Mouse (Mus musculus) E14TG2a.4 (cell line): Measurements from ENCODE around the gene Fgfr3.

ENCODE experiments used
- H3K27me3 ChIP-seq: 2 replicates; pipeline ENCODE4 v1.6.1; 2014; ENCODE audit warnings: low read length, control low read depth; ENCODE audit not compliant: insufficient read depth
- H3K36me3 ChIP-seq: 2 replicates; pipeline ENCODE4 v1.6.1; 2014; ENCODE audit warnings: low read length, control low read depth; ENCODE audit not compliant: insufficient read depth
- H3K4me1 ChIP-seq: replicated peaks from 2 replicates; pipeline ENCODE4 v1.6.1; 2014; ENCODE audit warnings: low read depth, low read length, control low read depth
- H3K4me3 ChIP-seq: replicated peaks from 2 replicates; pipeline ENCODE4 v1.5.1; 2014; ENCODE audit warnings: mild to moderate bottlenecking, low read length
- H3K9me3 ChIP-seq: 2 replicates; pipeline ENCODE4 v1.6.1; 2014; ENCODE audit warnings: low read length, control low read depth
- CTCF ChIP-seq: conservative IDR thresholded peaks from 2 replicates; pipeline ENCODE4 v1.5.1; 2014; ENCODE audit warnings: low read length
- NANOG ChIP-seq: IDR thresholded peaks from 2 replicates; pipeline ENCODE4 v1.6.1; 2014; ENCODE audit warnings: borderline replicate concordance, low read length, mixed read lengths
- POU5F1 ChIP-seq: IDR thresholded peaks from 2 replicates; pipeline ENCODE4 v1.6.1; 2014; ENCODE audit warnings: low read length, borderline replicate concordance

Fgfr3 gene

GRCm38 (mm10) chr5:33731051-33731450, 9.6 kb downstream of the Fgfr3 start:
- peaks cover 29% of the 10 kb centered on the region for H3K4me1 ChIP-seq
- peaks cover 94% of the 10 kb centered on the region for H3K27me3 ChIP-seq
- TF ChIP-seq NANOG (no peak), CTCF (no peak), POU5F1 (no peak)
- H3K9me3 ChIP-seq = no peaks in the 10 kb centered on the region
- H3K36me3 ChIP-seq = 0 out of 2 replicates have a peak, but pooled peaks cover 4% of the 10 kb centered on the region
- peak overlapping the region; percentile 60 for H3K4me3 ChIP-seq

- Histone ChIP-seq H3K9me3 (no peaks in the 10 kb centered on the region), H3K27me3 (peaks cover 67% of the 10 kb centered on the region), H3K4me3 (no peak overlapping the region), H3K36me3 (0 out of 2 replicates have a peak, but pooled peaks cover 4% of the 10 kb centered on the region), H3K4me1 (peaks cover 29% of the 10 kb centered on the region)
- TF ChIP-seq CTCF = no peak
- TF ChIP-seq POU5F1 = no peak
- no peak for TF ChIP-seq NANOG
Measured at GRCm38 (mm10) chr5:33733837-33734236, 12.4 kb downstream of the Fgfr3 start.

GRCm38 (mm10) chr5:33735412-33736092, 14.1 kb downstream of the Fgfr3 start:
- Histone ChIP-seq H3K36me3 (peaks cover 16% of the 10 kb centered on the region), H3K4me3 (no peak overlapping the region), H3K27me3 (peaks cover 49% of the 10 kb centered on the region), H3K4me1 (peaks cover 27% of the 10 kb centered on the region), H3K9me3 (no peaks in the 10 kb centered on the region)
- TF ChIP-seq POU5F1 (no peak), CTCF (no peak), NANOG (no peak)

- Histone ChIP-seq H3K4me3 (no peak overlapping the region), H3K4me1 (peaks cover 20% of the 10 kb centered on the region), H3K36me3 (peaks cover 23% of the 10 kb centered on the region), H3K9me3 (no peaks in the 10 kb centered on the region), H3K27me3 (peaks cover 43% of the 10 kb centered on the region)
- TF ChIP-seq NANOG (no peak), CTCF (no peak), POU5F1 (no peak)
Measured at GRCm38 (mm10) chr5:33736230-33736629, 14.8 kb downstream of the Fgfr3 start.

GRCm38 (mm10) chr5:33737903-33738321, 16.4 kb downstream of the Fgfr3 start:
- TF ChIP-seq NANOG = no peak
- TF ChIP-seq POU5F1 = no peak
- peak; percentile 90 for TF ChIP-seq CTCF
- H3K4me3 ChIP-seq = no peak overlapping the region
- H3K27me3 ChIP-seq = peaks cover 26% of the 10 kb centered on the region
- peaks cover 40% of the 10 kb centered on the region for H3K36me3 ChIP-seq
- H3K9me3 ChIP-seq = no peaks in the 10 kb centered on the region
- 0 out of 2 replicates have a peak, but pooled peaks cover 3% of the 10 kb centered on the region for H3K4me1 ChIP-seq

- Histone ChIP-seq H3K4me3 (no peak overlapping the region), H3K36me3 (peaks cover 44% of the 10 kb centered on the region), H3K4me1 (no peaks in the 10 kb centered on the region), H3K9me3 (no peaks in the 10 kb centered on the region), H3K27me3 (peaks cover 21% of the 10 kb centered on the region)
- TF ChIP-seq CTCF = no peak
Measured at GRCm38 (mm10) chr5:33738341-33738740, 16.9 kb downstream of the Fgfr3 start.

GRCm38 (mm10) chr5:33740548-33740947, 19.1 kb downstream of the Fgfr3 start:
- H3K9me3 ChIP-seq = no peaks in the 10 kb centered on the region
- peaks cover 62% of the 10 kb centered on the region for H3K36me3 ChIP-seq
- TF ChIP-seq NANOG = no peak
- no peak for TF ChIP-seq POU5F1
- no peak for TF ChIP-seq CTCF
- H3K27me3 ChIP-seq = peaks cover 1% of the 10 kb centered on the region; the same call in 1 of the 2 replicates
- H3K4me3 ChIP-seq = no peak overlapping the region
- H3K4me1 ChIP-seq = no peaks in the 10 kb centered on the region

GRCm38 (mm10) chr5:33743481-33743880, 22.0 kb downstream of the Fgfr3 start:
- no peak for TF ChIP-seq NANOG
- TF ChIP-seq POU5F1 = no peak
- no peak for TF ChIP-seq CTCF
- H3K9me3 ChIP-seq = no peaks in the 10 kb centered on the region

GRCm38 (mm10) chr5:33777195-33777594, 55.7 kb downstream of the Fgfr3 start:
- TF ChIP-seq NANOG = no peak
- no peak for TF ChIP-seq CTCF
- TF ChIP-seq POU5F1 = no peak
- Histone ChIP-seq H3K4me3 (no peak overlapping the region), H3K4me1 (peaks cover 9% of the 10 kb centered on the region), H3K9me3 (no peaks in the 10 kb centered on the region), H3K36me3 (peaks cover 55% of the 10 kb centered on the region), H3K27me3 (no peaks in the 10 kb centered on the region; the same call in 1 of the 2 replicates)

More at GRCm38 (mm10) chr5:33743481-33743880, 22.0 kb downstream of the Fgfr3 start:
- Histone ChIP-seq H3K4me1 (no peaks in the 10 kb centered on the region), H3K36me3 (peaks cover 92% of the 10 kb centered on the region), H3K27me3 (no peaks in the 10 kb centered on the region), H3K4me3 (no peak overlapping the region)
